Mouse (Mus musculus) B cell, adult 2 months (primary cell): ENCODE data around the gene Cbx8.
A peak's percentile ranks its signal among the peaks of the same experiment; 100 is the strongest.

ENCODE experiments used
- DNase-seq, 2 experiments: peaks; one replicate each; pipeline ENCODE4 v3.0.0; 2022

Cbx8 gene

DNA sequence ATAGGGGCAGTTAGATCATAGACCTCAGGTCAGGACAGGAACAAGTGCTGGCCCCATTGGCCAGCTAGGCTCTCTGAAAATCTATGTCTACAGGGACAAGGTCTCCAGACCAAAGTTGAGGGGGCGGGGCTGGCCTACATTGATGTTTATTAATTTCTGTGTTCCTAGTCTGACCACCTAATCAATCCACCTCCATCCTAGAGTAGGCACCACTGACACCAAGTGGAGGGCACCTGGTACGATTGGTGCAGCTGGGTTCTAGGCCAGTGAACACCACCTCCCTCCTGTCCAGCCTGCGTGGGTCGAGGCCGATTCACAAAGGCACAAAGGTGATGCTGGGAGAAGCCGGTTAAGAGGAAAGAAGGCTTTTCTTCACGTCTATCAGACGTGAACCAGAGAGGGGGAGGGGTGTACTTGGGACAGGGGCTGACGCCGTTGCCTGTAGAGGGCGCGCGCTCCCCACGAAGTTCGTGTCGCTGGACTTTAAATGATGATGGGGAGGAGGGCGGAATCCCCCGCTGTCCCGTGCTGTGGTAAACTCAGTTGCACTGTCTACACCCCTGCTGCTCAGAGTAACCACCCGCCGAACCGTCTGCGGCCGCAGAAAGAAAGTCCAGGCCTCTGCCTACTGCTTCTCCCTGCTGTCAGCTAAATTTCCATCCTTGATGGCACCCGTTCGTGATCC, 6.8 kb downstream of the Cbx8 start:
- DNase-seq = peak; percentile 91 to 93

DNA sequence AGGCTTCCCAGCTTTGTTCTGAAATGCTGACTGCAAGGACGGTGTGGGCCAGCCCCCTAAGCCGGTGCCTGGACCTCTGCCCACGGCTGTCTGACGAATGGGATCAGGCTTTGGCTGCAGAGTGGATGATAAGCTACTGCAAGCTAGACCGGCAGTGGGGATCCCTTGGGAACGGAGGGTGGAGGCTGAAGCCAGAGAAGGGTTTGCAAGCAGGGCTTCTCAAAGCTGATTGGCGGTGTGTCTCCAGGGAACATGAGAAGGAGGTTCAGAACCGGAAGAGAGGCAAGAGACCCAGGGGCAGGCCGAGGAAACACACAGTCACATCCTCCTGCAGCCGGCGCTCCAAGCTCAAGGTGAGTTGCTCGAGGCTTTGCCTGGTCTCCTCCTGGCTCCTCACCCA, 14.6 kb downstream of the Cbx8 start:
- peak; percentile 41 for DNase-seq

DNA sequence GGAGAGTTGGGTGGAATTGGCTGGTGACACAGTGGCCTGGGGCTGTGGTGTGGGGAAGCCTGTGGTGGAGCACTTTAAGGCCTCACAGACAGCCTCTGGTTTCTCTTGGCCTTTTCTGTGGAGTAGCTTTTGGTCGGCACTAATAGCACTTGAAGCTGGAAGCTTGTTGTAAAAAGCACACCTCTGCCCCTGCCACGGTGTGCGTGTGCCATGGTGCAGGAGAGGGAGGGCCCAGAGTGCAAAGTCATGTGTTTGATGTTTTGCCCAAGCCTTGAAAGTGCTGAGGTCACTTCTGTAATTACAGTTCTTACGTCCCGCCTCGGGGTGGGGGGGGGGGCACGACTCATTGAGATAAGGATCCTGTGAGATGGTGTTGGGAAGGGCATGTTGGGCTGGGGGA, 16.5 kb downstream of the Cbx8 start:
- DNase-seq = peak in 1 of 2 experiments; percentile 32

DNA sequence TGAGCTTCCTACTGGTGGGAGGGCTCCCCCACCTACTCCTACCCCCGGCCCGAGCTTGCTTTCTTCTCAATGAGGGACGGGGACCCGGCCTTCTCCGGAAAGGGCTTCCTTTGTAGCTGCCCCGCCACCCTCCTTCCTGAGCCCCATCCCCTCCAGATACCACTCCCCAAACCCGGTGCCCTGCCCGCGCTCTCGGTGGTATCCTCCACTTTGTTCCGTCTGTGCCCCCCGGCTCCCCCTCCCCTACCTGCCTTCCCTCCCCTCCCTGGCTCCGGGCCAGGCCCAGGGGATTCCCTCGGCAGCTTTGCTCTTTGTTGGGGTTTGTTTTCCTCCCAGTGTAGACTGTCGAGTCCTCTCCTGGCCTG, 17.2 kb downstream of the Cbx8 start:
- peak in 1 of 2 experiments; percentile 24 for DNase-seq

DNA sequence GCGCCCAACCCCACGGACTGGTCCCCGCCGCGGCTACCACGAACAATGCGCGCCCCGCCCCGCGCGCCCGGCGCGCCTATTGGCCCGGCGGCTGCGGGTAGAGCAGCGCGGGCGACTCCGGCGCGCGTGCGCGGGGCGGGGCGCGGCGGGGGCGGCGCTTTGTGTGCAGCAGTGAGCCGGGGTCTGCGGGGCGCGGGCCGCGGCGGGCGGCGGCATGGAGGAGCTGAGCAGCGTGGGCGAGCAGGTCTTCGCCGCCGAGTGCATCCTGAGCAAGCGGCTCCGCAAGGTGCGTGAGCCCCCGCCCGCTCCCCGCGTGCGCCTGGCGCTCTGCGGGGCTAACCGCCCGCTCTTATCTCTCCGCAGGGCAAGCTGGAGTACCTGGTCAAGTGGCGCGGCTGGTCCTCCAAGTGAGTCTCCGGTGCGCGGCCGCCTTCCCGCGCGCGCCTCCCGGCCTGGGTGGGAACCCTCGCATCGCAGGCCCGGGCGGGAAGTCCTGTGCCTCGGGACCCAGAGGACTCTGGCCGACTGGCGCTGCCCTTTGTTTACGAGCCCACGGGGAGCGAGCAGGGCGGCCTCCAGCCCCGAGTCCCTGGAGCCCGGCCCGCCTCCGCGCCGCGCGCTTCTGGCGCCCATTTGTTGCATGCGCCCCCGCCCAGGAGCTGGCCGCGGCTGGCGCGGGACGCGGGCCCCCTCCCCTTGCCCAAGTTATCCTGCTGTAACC, 17.7 kb downstream of the Cbx8 start, which contains the start of gene Cbx2:
Gene Cbx2 (plus strand): TSS at position 68 of the 721 bp plus-strand sequence.
- DNase-seq = peak; percentile 82 to 88

DNA sequence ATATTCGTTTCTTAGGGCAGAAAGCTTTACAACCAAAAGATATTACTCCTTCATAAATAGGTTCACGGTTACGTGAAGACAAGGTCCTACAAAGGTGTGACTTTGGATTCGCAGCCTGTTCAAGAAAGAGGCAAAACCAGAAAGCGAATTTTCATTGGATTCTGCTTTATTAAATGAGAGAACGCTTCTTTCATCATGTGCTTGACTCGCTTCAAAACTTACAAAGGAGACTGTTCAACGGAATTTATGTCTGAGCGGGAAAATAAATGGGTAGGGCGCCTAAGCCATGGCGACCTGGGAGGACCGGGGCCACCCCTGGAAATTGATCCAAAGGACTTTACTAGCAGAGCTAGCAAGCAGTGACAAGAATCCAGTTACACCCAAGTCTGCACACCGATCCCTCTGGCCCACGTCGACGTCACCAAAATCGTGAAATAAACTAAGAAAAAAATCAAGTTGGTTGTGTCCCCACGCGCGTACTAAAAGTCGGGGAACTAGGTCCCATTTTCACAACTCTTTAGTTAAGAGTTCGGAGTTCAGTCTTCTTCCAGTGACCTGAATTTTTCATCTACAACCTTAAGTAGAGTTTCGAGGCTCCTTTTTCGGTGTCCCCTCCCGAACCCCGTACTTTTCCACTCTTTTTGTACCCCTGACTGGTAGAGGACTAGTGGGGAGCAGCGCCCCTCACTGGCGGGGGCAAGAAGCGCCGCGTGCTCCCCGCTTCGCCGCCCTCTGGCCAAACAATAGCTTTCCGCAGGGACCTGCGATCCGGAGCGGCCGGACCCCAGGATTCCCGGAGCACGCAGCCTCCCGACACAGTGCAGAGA, 18.5 kb downstream of the Cbx8 start:
- peak in 1 of 2 experiments; percentile 19 for DNase-seq

DNA sequence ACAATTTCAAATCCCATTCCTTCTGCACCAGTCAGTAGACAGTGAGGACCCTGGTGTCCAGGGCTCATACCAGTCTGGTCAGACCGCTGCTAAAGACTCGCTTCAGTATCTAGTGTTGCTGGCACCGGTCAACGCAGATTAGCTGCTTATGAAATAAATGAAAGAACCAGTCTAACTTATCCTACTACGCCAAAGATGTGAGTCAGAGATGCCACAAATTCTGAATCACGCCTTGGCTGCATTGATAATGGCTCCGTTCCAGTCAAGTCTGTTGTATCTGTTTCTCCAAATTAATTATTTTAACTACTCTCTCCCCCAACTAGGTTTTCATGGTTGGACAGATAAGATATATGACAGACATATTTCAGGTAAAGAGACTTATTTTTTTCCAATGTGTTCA, 19.6 kb downstream of the Cbx8 start:
- DNase-seq = no peak

DNA sequence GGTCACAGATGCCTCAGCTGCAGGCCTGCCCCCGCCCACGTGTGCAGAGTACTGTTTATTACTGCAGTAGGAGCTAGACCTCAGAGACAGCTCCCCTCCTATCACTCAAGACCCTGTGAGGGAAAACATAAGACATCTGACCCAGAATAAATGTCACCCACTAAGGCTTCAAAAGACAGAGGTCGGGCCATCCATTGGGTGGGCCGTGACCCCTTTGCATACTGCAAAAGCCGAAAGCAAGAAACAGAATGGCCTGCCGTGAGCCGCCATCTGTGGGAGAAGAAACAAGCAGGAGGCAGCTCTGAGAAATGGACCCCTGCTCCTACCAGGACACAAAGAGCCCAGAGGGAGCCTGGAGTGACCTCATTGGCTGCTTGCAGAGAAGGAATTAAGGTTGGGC, 23.3 kb downstream of the Cbx8 start:
- no peak for DNase-seq

DNA sequence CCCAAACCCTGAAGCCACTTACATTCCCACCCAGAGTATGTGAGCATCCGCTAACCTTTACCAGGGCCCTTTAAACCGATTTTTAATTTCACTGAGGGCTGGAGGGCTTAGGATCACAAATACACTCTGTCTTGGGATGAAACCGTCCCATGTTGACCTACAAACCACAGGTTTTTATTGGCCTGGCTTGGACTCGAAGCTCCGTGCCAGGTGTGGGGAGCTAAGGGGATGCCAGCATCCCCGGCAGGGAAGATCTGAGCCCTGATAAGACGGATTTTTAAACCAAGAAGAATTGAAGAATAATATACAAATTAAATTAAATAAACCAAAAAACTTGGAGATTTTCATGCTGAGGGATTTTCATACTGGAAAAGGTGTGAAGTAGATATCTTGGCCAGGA, 26.3 kb downstream of the Cbx8 start:
- no peak for DNase-seq

DNA sequence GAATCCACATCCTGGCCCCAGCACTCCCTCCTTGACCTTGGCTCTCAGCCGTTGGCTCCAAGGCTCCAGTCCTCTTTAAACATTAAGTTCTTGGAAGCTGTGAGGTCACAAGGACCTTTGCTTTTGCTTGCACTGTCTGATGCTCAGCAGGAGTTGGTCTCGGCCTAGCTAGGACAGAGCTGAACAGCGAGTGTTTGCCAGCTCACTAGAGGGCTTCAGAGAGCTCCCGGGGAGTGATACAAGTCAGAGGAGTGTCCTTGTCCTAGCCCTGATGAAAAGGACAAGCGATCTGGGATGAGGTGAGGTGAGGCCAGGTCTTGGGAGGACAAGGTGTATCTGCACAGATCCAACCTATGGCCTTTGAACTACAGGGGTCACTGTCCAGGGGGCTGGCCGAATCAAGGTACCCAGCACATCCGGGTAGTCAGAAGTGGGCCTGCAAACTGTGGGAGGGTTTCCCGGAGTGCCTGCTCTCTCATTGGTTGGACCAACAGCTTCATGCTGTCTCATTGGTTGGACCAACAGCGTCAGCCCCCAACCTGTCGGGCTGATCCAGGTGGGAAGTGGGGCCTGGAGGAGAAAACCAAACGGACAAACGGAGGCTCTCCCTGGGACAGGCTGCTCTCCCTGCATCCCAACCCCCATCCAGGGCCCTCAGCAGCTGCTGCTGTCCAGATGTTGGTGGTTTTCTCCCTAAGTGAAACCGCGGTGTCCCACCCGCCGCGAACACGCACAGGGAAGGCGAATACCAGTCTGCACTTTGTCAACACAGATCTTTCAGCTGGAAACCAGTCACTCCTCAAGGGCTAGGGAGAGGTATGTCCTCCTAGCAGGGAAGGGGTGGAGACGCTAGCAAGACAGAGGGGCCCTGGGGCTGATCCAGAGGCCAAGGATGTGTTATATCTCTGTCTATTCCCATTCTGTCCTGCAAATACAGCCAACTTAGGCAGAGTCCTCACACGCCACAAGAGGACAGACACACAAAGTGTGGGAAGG, 33.0 kb downstream of the Cbx8 start:
- no peak for DNase-seq

DNA sequence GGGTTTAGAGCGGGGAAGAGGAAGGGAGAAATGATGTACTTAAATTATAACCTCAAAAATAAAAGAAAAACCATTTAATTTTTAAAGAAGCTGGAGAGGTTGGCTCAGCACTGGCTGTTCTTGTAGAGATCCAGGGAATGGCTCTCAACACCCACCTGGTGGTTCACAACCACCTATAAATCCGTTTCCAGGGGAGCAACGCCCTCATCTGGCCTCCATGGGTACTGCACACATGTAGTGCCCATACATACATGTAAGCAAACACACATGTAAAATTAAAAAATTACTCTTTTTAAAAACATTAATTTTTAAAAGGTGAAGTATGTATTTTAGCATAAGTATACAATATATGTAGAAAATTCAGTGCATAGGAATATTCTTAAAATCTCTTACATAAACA, 34.3 kb downstream of the Cbx8 start:
- no peak for DNase-seq

DNA sequence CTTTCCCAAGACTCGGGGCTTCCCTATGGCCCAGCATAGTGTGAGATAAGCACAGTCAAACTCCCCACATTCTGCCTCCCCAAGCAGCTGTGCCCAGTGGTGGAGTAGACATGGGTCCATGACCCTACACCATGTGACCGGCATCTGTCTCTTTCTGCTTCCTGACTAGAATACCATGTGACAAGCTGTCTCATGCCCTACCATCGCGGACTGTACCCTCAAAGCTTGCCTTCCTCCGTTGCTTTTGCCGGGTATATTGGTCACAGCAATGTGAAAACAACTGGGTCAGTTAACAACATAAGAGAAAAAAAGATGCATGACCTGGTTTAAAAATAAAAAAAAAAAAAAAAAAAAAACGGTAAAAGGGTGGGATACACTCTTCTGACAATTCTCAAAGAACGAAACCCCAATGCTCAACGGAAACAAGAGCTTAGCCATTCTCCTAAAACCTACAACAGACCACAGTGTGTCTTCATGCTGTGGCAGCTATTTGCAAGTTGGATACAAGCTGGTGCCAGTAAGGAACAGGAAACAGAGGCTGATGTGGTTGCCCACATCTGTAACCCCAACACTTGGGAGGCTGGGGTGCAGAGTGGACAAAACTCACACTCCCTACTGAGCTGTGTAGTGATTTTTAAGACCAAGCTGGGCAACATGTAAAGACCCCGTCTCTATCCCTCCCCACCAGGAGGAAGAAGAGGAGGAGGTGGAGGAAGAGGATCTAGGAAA, 35.1 kb downstream of the Cbx8 start:
- DNase-seq = peak; percentile 30 to 31

DNA sequence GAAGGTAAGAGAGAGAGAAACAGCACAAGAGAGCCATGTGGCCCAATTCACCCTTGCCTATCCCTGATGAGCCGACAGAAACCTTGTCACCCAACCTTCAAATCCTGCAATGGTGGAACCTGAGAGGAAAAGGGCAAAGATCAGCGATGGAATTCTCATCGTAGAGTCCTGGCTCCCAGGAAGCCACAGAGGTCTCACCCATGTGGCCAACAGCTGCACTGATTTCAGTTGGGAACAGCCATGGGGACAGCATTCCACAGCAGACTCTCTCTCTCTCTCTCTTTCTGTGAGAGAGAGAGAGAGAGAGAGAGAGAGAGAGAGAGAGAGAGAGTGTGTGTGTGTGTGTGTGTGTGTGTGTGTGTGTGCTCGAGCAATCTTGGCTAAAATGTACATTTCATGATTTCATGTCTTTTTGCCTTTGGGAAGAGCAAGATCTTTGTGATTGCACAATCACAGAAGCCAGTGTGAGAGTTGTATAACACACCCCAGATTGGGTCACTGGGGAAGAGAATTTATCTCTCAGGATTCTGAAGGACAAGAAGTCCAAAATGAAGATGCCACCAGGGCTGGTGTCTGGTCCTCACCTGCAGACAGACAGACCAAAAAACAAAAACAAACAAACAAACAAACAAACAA, 39.2 kb downstream of the Cbx8 start:
- DNase-seq = no peak

DNA sequence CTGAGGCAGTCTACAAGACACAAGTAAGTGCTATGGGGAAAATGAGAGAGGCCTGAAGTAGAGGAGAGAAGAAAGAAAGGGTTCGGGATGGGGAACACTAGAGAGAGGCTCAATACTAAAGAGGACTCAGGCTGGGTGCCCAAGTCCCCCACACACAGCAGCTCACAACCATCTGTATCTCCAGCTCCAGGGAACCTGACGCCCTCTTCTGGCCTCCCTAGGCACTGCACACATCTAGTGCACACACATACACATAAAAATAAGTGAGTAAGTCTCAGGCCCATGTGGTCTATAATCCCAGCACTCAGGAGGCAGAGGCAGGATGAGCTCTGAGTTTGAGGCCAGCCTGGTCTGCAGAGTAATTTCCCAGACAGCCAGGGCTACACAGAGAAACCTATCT, 39.9 kb downstream of the Cbx8 start:
- no peak for DNase-seq

DNA sequence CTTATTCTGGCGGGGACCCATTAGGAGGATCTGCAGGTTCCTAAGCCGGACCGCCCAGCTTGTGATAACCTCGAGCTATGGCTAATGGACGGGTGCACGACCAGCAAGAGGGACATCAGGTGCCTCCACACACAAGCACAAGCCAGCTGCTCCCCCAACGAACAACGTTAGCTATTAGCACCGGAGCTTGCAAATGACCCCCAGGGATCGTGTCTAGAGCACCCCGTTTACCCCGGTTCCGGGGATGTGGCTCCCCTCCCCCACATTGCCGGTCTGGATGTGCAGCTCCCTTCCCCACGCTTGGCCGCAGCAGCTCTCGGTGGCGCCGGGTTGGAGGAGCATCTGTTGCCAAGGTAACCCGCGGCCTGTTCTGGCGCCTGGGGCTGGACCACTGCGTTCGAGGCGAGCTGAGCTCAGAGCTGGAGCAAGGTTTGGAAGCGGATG, 41.4 kb downstream of the Cbx8 start:
- no peak for DNase-seq

DNA sequence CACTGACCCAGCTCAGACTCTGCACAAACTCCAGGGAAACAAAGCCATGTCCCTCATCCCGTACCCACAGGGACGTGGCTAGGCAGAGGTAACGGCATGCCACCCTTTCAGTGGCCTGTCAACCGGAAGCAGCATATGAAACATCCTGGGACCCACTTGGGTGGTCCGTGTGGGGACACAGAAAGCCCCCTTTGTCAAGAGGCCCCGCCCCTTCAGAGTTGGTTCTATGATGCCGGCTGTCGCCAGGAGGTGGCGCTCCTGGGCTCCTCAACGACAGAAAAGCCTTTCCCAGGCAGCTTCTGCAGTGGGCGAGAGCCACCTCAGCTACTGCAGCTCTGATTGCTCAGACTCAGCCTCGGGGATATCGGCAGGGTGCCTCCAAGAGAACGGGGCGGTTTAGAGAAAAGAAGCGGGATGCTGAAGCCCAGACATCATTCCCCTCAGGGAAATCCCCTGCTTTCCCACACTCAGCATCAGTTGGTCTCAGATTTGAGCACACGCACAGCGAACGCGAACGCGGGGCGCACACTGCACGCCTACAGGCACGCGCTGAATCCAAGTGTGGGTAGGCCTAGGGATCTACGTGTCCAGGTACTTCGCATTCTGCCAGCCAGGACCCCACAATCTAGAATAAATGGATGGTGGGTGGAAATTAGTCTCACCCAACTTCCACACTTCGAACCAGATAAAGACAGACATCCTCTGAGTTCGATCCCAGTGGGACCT, 42.1 kb downstream of the Cbx8 start:
- DNase-seq = peak; percentile 88

DNA sequence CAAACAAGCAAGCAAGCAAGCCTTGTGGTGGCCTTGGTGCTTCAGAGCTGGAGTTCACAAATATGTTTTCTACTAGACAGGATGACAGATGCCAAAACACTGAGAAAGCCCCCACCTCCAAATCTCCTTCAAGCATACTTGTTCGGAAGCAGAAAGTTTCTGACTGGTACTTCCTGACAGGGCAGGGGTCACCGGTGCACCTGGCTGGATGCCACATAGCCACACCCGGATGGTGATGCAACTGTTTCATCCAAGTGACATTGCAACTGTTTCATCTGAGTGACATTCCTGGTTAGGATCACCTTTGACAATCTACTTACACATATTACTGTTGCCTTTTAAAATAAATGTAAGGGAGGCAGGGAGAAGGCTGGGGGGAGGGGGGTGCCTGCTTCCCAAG, 43.6 kb downstream of the Cbx8 start:
- no peak for DNase-seq

DNA sequence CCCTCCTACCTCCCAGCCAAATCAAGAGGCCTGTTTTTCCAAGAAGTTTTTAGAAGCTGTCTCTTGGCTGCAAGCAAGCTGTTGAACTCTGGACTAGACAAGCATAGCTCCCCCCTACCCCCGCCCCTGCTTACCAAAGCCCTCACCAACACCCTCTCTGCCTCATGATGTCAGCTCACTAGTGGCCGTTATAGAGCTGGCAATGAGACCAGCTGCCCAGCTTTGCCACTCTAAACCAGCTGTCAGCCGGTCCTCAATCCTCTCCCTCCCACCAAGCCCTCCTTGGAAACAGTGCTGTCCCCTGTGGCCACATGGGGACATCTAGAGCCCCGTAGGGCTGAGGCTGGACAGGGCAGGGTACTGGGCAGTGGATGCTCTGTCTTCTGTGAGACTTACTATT, 45.3 kb downstream of the Cbx8 start:
- no peak for DNase-seq

DNA sequence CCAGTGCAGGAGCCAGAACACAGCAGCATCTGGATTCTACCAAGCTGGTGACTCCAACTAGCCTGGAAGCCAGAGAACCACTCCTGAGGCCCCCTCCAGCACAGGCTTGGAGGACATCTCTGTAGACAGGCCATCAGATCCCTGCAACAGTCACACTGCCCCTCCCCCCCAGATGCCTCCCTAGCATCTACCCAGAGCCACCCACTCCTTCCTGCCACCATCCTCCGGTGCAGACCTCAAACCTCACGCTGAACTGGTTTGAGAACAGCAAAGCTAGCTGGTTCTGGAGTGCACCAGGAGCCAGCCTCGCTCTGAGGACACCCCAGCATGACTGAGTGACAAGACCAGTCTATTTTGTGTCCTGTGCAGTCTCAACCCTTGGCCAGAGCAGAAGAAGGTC, 48.0 kb downstream of the Cbx8 start:
- peak; percentile 21 to 23 for DNase-seq

DNA sequence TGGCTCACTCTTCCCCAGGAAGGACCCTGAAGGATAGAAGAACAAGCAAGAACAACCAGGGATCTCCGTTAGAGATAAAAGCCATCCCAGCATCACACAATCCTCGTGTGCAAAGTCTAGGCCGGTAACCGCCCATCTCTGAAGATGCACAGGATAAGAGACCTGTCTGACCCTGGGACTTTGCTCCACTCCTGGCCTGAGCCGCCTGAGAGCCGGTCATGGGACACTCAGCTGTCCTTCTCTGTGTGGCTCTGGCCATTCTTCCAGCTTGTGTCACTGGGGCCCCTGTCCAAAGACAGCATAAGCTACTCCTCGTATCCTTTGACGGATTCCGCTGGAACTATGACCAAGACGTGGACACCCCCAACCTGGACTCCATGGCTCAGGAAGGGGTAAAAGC, 52.8 kb downstream of the Cbx8 start, which contains the start of gene Enpp7:
Gene Enpp7 (plus strand): TSS at position 190 of the 400 bp plus-strand sequence.
- DNase-seq = no peak
